Mouse (Mus musculus) kidney, embryonic 15.5 days (tissue): ENCODE measurements at regions not wholly inside any gene's neighbourhood (a gene's known extent, or its start where the extent isn't known, plus 50 kb on each side); places are given as distances from the start of the nearest gene placed in this dataset.
"Not testable (repeated sequence)": the region's sequence is repeated elsewhere in the genome, so short reads cannot be mapped to it uniquely, and the experiment has no call there.

Source experiments
- ATAC-seq: fragments of 200-750 bp; cut with Nextera tagmentation; replicated peaks from 2 replicates; pipeline ENCODE4 v1.8.0; 2017; ENCODE audit warnings: moderate TSS enrichment; ENCODE audit not compliant: low FRiP score
- H3K27ac ChIP-seq: fragments of 300-500 bp; sonication (generic); 2 replicates; pipeline ENCODE4 v1.5.1; 2015; ENCODE audit warnings: mild to moderate bottlenecking, inconsistent platforms
- H3K27me3 ChIP-seq: fragments of 300-500 bp; sonication (generic); 2 replicates; pipeline ENCODE4 v1.6.1; 2015; ENCODE audit warnings: inconsistent platforms
- H3K36me3 ChIP-seq: fragments of 300-500 bp; sonication (generic); 2 replicates; pipeline ENCODE4 v1.6.1; 2015; ENCODE audit warnings: inconsistent platforms
- H3K4me1 ChIP-seq: fragments of 300-500 bp; sonication (generic); 2 replicates; pipeline ENCODE4 v1.6.1; 2015; ENCODE audit warnings: inconsistent platforms
- H3K4me2 ChIP-seq: fragments of 300-500 bp; sonication (generic); 2 replicates; pipeline ENCODE4 v1.6.1; 2015; ENCODE audit warnings: moderate library complexity, mild to moderate bottlenecking, inconsistent platforms
- H3K4me3 ChIP-seq: fragments of 300-500 bp; sonication (generic); replicated peaks from 2 replicates; pipeline ENCODE4 v1.5.1; 2015; ENCODE audit warnings: mild to moderate bottlenecking, inconsistent platforms
- H3K9ac ChIP-seq: fragments of 300-500 bp; sonication (generic); 2 replicates; pipeline ENCODE4 v1.6.1; 2015; ENCODE audit warnings: mild to moderate bottlenecking, inconsistent platforms
- H3K9me3 ChIP-seq: fragments of 300-500 bp; sonication (generic); replicated peaks from 2 replicates; pipeline ENCODE4 v1.6.1; 2016; ENCODE audit warnings: inconsistent platforms
- WGBS: fragments of 180-500 bp; shearing (Covaris S2); methylation state at CpG from one replicate; pipeline ENCODE4 v1.1.7; 2015; ENCODE audit warnings: mixed read lengths; 5-methylcytosine and 5-hydroxymethylcytosine counted together

DNA sequence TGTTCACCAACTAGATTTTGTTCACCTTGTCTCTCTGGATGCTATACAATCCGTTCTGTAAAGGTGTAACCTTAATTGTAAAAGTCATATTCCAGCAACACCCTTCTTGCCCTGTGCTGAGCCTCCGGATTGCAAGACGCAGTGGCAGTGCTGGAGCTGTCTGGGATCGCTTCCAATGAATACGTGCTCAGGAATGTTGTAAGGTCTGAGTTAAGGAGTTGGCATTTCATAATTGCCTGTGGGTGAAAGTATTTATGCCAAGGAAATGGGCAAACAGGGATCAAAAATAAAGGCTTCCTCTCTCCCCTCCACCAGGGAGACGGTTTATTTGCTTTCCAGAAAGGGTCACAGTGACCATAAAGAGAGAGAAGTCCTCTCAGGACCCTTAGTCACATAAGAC lies 93.3 kb downstream of the Apob start:
- 72% methylated on average over 6 of the region's 6 CpGs for WGBS
- H3K4me1 ChIP-seq = no peaks in the 10 kb centered on the region
- H3K4me3 ChIP-seq = no peak overlapping the region
- no peaks in the 10 kb centered on the region for H3K36me3 ChIP-seq
- H3K9ac ChIP-seq = no peak overlapping the region
- H3K27ac ChIP-seq = no peak overlapping the region
- H3K9me3 ChIP-seq = no peaks in the 10 kb centered on the region
- no peak for ATAC-seq
- no peak overlapping the region for H3K4me2 ChIP-seq
- H3K27me3 ChIP-seq = no peaks in the 10 kb centered on the region

DNA sequence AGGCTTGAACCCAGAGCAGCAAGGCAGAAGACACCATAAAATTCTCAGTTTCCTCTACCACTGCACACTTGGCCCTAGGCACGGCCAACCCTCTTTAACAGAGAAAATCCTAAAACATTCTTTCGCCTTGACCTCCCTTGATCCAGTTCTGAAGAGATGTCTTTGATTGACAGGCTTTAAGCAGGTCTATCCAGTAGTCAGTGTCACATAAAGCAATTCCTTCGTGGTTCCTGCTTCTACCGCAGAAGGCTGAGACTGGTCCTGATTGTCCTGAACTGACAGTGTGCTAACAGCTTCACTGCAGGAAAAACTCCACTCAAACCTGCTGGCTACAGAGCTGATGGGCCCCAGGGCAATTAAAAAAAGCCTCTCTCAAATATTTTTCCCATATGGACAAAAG lies 93.8 kb downstream of the Apob start:
- no peak overlapping the region for H3K27ac ChIP-seq
- no peaks in the 10 kb centered on the region for H3K9me3 ChIP-seq
- WGBS = 78% methylated on average over 4 of the region's 4 CpGs
- H3K36me3 ChIP-seq = no peaks in the 10 kb centered on the region
- H3K4me2 ChIP-seq = no peak overlapping the region
- H3K9ac ChIP-seq = no peak overlapping the region
- H3K27me3 ChIP-seq = no peaks in the 10 kb centered on the region
- no peak overlapping the region for H3K4me3 ChIP-seq
- no peak for ATAC-seq
- H3K4me1 ChIP-seq = no peaks in the 10 kb centered on the region

- Histone ChIP-seq H3K9ac (no peak overlapping the region), H3K4me3 (no peak overlapping the region), H3K4me1 (no peaks in the 10 kb centered on the region), H3K4me2 (no peak overlapping the region), H3K27ac (no peak overlapping the region), H3K27me3 (no peaks in the 10 kb centered on the region), H3K36me3 (no peaks in the 10 kb centered on the region), H3K9me3 (no peaks in the 10 kb centered on the region)
- ATAC-seq = no peak
These were observed 98.6 kb downstream of the Apob start for GRCm38 (mm10) chr12:8076010-8076540.

GRCm38 (mm10) chr12:8077346-8077745 lies 99.9 kb downstream of the Apob start:
- 85% methylated on average over 4 of the region's 4 CpGs for WGBS
- H3K4me2 ChIP-seq = no peak overlapping the region
- no peak overlapping the region for H3K4me3 ChIP-seq
- H3K9ac ChIP-seq = no peak overlapping the region
- H3K27me3 ChIP-seq = no peaks in the 10 kb centered on the region
- peaks cover 1% of the 10 kb centered on the region; the same call in 1 of the 2 replicates for H3K4me1 ChIP-seq
- no peaks in the 10 kb centered on the region for H3K36me3 ChIP-seq
- no peaks in the 10 kb centered on the region for H3K9me3 ChIP-seq
- H3K27ac ChIP-seq = no peak overlapping the region
- no peak for ATAC-seq

- Histone ChIP-seq H3K36me3 (no peaks in the 10 kb centered on the region), H3K9ac (no peak overlapping the region), H3K27ac (no peak overlapping the region), H3K9me3 (no peaks in the 10 kb centered on the region), H3K27me3 (no peaks in the 10 kb centered on the region), H3K4me1 (peaks cover 6% of the 10 kb centered on the region; the same call in 1 of the 2 replicates), H3K4me2 (no peak overlapping the region), H3K4me3 (no peak overlapping the region)
- 82% methylated on average over 3 of the region's 3 CpGs for WGBS
- ATAC-seq = no peak
These were observed 100.6 kb downstream of the Apob start for GRCm38 (mm10) chr12:8078046-8078445.

DNA sequence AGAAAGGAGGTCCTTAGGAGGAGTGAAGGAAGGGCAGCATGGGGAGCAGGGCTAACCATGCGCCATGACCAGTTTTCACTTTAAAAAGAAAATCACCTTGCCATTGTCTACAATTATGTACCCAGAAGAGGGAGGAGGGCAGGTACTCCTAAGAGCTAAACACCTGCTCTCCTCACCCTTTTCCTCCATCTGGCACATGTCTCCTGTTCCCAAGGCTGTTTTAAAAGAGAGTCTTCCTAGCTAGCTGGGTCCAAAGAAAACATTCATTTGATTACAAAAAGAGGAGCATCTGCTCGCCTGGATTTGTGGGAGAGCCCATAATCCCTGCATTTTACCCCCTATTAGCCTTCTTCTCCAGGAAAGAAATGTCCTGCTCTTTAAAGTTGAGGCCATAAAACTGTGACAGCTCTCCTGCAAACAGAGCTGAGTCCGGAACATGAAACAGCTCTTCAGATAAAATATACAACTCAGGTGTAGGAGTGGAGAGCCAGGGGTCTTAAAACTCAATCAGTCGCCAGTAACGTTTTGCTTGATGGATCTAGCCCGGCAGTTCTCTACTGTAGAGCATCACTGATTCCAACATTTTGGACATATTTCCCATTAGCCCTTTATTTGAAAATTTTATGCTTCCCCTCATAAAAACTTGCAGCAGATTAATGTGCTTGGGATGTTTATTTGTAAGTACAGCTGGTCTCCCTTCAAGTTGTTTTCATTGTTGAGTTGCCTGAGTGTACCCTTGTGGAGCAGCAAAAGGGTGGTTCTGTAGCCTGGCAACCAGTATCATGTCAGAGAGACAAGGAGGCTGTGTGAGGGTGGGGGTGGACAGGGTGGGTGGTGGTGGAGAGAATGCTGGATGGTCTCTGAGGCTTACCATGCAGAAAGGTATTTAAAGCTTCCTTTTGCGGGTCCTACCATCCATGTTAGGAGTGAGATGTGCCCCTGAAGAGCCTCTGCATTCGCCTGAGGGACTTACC lies 105.5 kb downstream of the Apob start:
- Histone ChIP-seq H3K4me2 (no peak overlapping the region), H3K9me3 (no peaks in the 10 kb centered on the region), H3K27me3 (no peaks in the 10 kb centered on the region), H3K36me3 (no peaks in the 10 kb centered on the region), H3K4me3 (no peak overlapping the region), H3K9ac (no peak overlapping the region), H3K4me1 (peaks cover 6% of the 10 kb centered on the region; the same call in 1 of the 2 replicates), H3K27ac (peak overlapping the region; percentile 69)
- WGBS = 22% methylated on average over 8 of the region's 8 CpGs
- peak; percentile 87 for ATAC-seq

GRCm38 (mm10) chr12:8087958-8088357 lies 110.5 kb downstream of the Apob start:
- no peak for ATAC-seq
- Histone ChIP-seq H3K27me3 (no peaks in the 10 kb centered on the region), H3K4me1 (no peaks in the 10 kb centered on the region), H3K9ac (no peak overlapping the region), H3K27ac (no peak overlapping the region), H3K4me3 (no peak overlapping the region), H3K4me2 (no peak overlapping the region), H3K36me3 (no peaks in the 10 kb centered on the region), H3K9me3 (no peaks in the 10 kb centered on the region)
- WGBS = 59% methylated on average over 1 of the region's 3 CpGs

DNA sequence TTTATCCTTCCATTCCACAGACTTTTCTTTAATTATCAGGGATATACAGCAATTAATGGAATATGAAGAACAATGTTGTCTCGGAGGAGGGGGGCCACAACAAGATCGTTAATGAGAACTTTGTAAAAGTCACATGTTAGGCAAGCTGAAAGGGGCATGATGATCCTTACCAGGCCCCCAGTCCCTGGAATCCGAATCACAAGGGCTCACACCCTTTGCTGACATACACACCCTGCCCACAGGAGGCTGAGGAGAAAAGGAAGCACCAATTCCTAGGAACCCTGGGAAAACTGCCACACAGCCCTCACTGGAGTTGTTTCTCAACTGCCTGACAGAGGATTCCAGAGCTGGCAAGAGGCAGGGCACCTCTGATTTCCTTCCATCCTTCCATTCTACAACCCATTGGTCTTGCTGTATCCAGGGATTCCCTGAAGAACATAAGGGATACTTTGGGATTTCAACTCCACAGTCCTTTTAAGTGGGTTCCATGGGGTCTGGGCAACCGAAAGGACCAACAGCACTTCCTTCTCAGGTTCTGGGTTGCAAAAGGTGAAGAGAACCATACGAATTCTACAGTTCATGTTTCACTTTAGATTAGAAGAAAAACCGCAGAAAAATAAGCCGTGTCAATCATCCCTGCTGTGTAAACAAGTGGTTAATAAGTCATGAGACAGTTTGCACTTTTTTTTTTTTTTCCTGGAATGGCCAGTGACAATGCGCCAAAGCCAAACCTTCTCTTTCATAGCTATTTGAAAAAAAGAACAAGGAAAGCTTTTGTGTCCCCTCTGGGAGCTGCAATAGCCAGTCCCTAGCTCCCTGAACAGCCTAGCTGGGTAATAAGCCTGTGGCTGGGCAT lies 112.2 kb downstream of the Apob start:
- H3K9ac ChIP-seq = no peak overlapping the region
- ATAC-seq = no peak

DNA sequence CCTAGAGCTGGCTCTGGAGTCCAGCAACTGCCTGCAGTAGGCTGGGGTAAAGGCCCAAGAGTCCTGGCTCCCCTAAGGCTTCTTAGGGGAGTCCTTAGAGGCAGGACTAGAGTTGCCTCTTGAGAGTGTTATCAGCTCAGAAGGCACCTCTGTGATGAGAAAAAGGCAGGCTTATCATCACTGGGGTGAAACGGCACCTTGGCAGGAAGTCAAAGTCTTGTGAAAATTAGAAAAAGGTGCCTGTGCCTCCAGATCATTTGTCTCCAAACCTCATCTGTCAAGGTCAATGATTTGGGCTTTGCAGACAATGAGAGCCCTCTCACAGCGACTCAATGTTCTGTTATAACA lies 112.8 kb downstream of the Apob start:
- no peaks in the 10 kb centered on the region for H3K27me3 ChIP-seq
- ATAC-seq = no peak
- no peak overlapping the region for H3K4me3 ChIP-seq
- H3K36me3 ChIP-seq = no peaks in the 10 kb centered on the region
- H3K9ac ChIP-seq = no peak overlapping the region
- no peak overlapping the region for H3K4me2 ChIP-seq
- H3K4me1 ChIP-seq = no peaks in the 10 kb centered on the region
- no peaks in the 10 kb centered on the region for H3K9me3 ChIP-seq
- no peak overlapping the region for H3K27ac ChIP-seq
- WGBS = 62% methylated on average over 2 of the region's 2 CpGs

More for the DNA sequence above, 112.2 kb downstream of the Apob start:
- H3K27ac ChIP-seq = no peak overlapping the region
- H3K4me1 ChIP-seq = no peaks in the 10 kb centered on the region
- H3K36me3 ChIP-seq = no peaks in the 10 kb centered on the region
- no peaks in the 10 kb centered on the region for H3K9me3 ChIP-seq
- 64% methylated on average over 8 of the region's 8 CpGs for WGBS
- H3K4me3 ChIP-seq = no peak overlapping the region
- no peaks in the 10 kb centered on the region for H3K27me3 ChIP-seq
- H3K4me2 ChIP-seq = no peak overlapping the region

GRCm38 (mm10) chr12:8093437-8093836 lies 114.5 kb upstream of the Ldah start:
- no peaks in the 10 kb centered on the region for H3K27me3 ChIP-seq
- no peaks in the 10 kb centered on the region for H3K9me3 ChIP-seq
- H3K4me1 ChIP-seq = no peaks in the 10 kb centered on the region
- H3K4me2 ChIP-seq = no peak overlapping the region
- H3K36me3 ChIP-seq = no peaks in the 10 kb centered on the region
- no peak overlapping the region for H3K27ac ChIP-seq
- no peak for ATAC-seq
- no peak overlapping the region for H3K9ac ChIP-seq
- H3K4me3 ChIP-seq = no peak overlapping the region
- 94% methylated on average over 1 of the region's 1 CpGs for WGBS

DNA sequence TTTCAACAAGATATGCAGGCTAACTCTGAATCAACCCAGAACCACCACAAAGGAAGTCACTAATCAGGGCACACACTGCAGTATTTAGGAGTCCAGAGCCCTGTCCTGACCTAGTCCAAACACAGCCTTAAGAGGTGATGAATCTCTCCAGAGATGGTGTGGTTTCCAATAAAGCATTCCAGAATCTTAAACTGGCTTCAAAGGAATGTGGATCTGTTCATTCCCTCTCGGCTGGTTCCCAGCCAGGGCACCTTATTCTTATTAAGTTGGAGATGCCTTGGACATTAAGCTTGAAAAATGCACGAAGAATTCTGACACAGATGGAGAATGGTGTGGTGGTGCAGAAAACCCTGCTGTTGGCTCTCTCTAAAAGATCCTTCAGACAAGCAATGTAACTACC lies 112.0 kb upstream of the Ldah start:
- Histone ChIP-seq H3K4me3 (no peak overlapping the region), H3K4me1 (no peaks in the 10 kb centered on the region), H3K27me3 (no peaks in the 10 kb centered on the region), H3K9ac (no peak overlapping the region), H3K27ac (no peak overlapping the region), H3K4me2 (no peak overlapping the region), H3K36me3 (no peaks in the 10 kb centered on the region), H3K9me3 (no peaks in the 10 kb centered on the region)
- whole genome bisulfite sequencing = 68% methylated on average over 2 of the region's 2 CpGs
- ATAC-seq = no peak

DNA sequence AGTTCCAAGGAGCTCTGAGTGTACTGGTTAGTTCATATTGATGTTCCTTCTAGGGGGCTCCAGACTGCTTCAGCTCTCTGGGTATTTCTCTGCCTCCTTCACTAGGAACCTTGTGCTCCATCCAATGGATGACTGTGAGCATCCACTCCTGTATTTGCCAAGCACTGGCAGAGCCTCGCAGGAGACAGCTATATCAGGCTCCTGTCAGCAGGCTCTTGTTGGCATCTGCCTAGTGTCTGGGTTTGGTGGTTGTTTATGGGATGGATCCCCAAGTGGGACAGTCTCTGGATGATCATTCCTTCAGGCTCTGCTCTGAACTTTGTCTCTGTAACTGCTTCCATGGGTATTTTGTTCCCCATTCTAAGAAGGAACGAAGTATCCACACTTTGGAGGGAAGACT lies 109.5 kb upstream of the Ldah start:
- not testable (repeated sequence) for H3K36me3 ChIP-seq, ATAC-seq

More for the DNA sequence above, 109.5 kb upstream of the Ldah start:
- H3K4me2 ChIP-seq, H3K27me3 ChIP-seq, H3K9me3 ChIP-seq, H3K4me1 ChIP-seq, H3K27ac ChIP-seq, H3K9ac ChIP-seq, H3K4me3 ChIP-seq: not testable (repeated sequence)
- WGBS = 73% methylated on average over 2 of the region's 2 CpGs
